Mouse (Mus musculus): ENCODE results near the gene Hcfc1. TPM values are rescaled to one million over a fixed set of nuclear protein-coding genes. Genes with fewer than 3 reads are reported as not detected.

The Hcfc1 gene
- polyA plus RNA-seq, 1 experiment from 2014 or later = 41.4 TPM

DNA sequence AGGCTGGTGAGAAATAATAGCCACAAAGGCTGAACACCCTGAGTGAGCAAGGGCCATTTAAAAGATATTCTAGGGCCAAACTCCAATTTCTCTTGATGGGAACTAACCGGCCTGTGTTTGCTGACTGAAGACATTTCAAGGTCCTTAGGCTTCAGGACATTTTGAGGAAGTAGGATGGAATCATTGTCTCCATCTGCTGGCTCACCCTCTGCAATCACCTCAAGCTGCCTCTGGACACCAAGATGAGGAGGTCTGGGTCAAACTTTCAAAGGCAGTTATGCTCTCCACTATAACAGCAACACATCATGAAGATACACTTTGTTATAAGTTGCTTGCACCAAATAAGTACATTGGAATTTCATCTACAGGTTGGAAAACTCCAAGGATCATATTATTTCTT lies 56.1 kb downstream of the Hcfc1 start:
- no peak for ATAC-seq (ENCODE audit: low FRiP score)
- Histone ChIP-seq H3K4me3 (replicated peaks) (no peak overlapping the region), H3K9ac (replicated peaks) (no peak overlapping the region), H3K36me3 (no peaks in the 10 kb centered on the region), H3K4me1 (0 out of 2 replicates have a peak, but pooled peaks cover 4% of the 10 kb centered on the region), H3K9me3 (replicated peaks) (no peaks in the 10 kb centered on the region), H3K27ac (replicated peaks) (no peak overlapping the region), H3K27me3 (replicated peaks) (no peaks in the 10 kb centered on the region), H3K4me2 (no peak overlapping the region)
- 90% methylated on average over 1 of the region's 1 CpGs for WGBS

DNA sequence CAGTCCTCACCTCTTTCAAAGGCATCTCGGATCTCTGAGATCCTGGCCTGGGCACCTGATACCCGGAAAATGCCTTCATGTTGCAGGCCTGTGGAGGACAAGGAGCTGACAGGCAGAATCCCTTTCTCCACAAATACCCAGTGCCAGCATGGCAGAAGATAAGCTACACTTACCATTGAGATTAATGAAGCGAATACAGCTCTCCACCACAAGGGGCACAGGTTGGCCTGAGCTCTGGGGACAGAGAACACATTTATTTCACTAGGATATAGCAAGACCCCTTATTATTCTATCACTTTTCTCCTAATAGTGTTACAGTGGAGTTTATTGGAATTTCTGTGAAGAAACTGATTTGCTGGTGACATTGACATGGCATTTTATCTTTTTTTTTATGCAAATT lies 68.2 kb downstream of the Hcfc1 start:
- Histone ChIP-seq H3K27me3 (replicated peaks) (no peaks in the 10 kb centered on the region), H3K9me3 (replicated peaks) (no peaks in the 10 kb centered on the region), H3K4me2 (no peak overlapping the region), H3K4me1 (no peaks in the 10 kb centered on the region), H3K9ac (replicated peaks) (no peak overlapping the region), H3K36me3 (no peaks in the 10 kb centered on the region), H3K27ac (replicated peaks) (no peak overlapping the region), H3K4me3 (replicated peaks) (no peak overlapping the region)
- WGBS = 77% methylated on average over 3 of the region's 3 CpGs
- no peak for ATAC-seq (ENCODE audit: low FRiP score)

DNA sequence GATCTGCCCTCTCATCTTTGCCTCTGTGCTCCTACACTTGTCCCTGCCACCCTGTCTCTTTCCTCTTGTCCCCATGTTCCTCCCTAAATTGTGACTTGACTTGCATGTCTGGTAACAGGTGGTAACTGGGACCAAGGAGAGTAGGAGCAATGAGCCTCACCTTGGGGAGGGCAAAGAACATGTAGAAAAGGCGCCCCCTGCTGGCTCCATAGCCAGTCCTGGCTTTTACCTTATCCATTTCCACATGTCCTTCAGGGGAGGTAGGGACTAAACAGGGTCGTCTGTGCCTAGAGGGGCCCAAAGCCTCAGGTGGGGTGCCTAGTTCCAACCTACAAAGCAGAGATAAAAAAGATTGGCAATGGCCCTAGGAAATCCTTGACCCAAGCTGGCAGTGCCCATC lies 70.4 kb downstream of the Hcfc1 start, which contains the start of gene L1cam:
Gene L1cam (minus strand): TSS at position 387 of the 400 bp plus-strand sequence.
- Histone ChIP-seq H3K4me3 (replicated peaks) (no peak within 1 kb of the TSS), H3K27ac (replicated peaks) (no peak within 1 kb of the TSS), H3K36me3 (no peaks in the 10 kb centered on the region), H3K9me3 (replicated peaks) (no peaks in the 10 kb centered on the region), H3K27me3 (replicated peaks) (no peaks in the 10 kb centered on the region), H3K4me2 (no peak within 1 kb of the TSS), H3K4me1 (no peaks in the 10 kb centered on the region), H3K9ac (replicated peaks) (no peak within 1 kb of the TSS)
- ATAC-seq (ENCODE audit: low FRiP score) = no peak
- WGBS = 30% methylated on average over 2 of the region's 2 CpGs

DNA sequence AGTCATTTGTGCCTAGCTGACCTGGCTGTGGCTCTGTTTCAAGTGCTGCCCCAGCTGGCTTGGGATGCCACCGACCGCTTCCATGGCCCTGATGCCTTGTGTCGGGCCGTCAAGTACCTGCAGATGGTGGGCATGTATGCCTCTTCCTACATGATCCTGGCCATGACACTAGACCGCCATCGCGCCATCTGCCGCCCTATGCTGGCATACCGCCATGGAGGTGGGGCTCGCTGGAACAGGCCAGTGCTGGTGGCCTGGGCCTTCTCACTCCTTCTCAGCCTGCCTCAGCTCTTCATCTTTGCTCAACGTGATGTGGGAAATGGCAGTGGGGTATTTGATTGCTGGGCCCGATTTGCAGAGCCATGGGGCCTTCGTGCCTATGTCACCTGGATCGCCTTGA lies 73.3 kb downstream of the Hcfc1 start:
- no peaks in the 10 kb centered on the region for H3K36me3 ChIP-seq
- no peak overlapping the region for H3K27ac ChIP-seq (replicated peaks)
- H3K4me3 ChIP-seq (replicated peaks) = no peak overlapping the region
- no peak overlapping the region for H3K4me2 ChIP-seq
- no peaks in the 10 kb centered on the region for H3K27me3 ChIP-seq (replicated peaks)
- H3K4me1 ChIP-seq = no peaks in the 10 kb centered on the region
- 89% methylated on average over 14 of the region's 14 CpGs for WGBS
- ATAC-seq (ENCODE audit: low FRiP score) = no peak
- no peak overlapping the region for H3K9ac ChIP-seq (replicated peaks)
- no peaks in the 10 kb centered on the region for H3K9me3 ChIP-seq (replicated peaks)

Other genes with a start within 250 kb of the Hcfc1 start
- gene Abcd1, start 249.8 kb downstream of the Hcfc1 start, polyA plus RNA-seq (2015; fragmentation: Nextera tagmentation; extraction: Ambion mirVana) = 13.6 and 15.5 TPM in 2 replicates
- gene Plxnb3, start 209.3 kb downstream of the Hcfc1 start, polyA plus RNA-seq (2015; fragmentation: Nextera tagmentation; extraction: Ambion mirVana) = 0.70 and 0.92 TPM in 2 replicates
- 3.6 and 4.8 TPM in 2 replicates for gene Srpk3, start 192.0 kb downstream of the Hcfc1 start, polyA plus RNA-seq (2015; fragmentation: Nextera tagmentation; extraction: Ambion mirVana)
- gene Idh3g, start 179.5 kb downstream of the Hcfc1 start, polyA plus RNA-seq (2015; fragmentation: Nextera tagmentation; extraction: Ambion mirVana) = 276 TPM in 2 replicates
- 158 and 163 TPM in 2 replicates for gene Ssr4, start 179.3 kb downstream of the Hcfc1 start, polyA plus RNA-seq (2015; fragmentation: Nextera tagmentation; extraction: Ambion mirVana)
- gene Pdzd4, start 141.4 kb downstream of the Hcfc1 start, polyA plus RNA-seq (2015; fragmentation: Nextera tagmentation; extraction: Ambion mirVana) = 3.6 and 4.5 TPM in 2 replicates
- 0.05 and 0.20 TPM in 2 replicates for gene Avpr2, start 74.3 kb downstream of the Hcfc1 start, polyA plus RNA-seq (2015; fragmentation: Nextera tagmentation; extraction: Ambion mirVana)
- 86.3 and 95.4 TPM in 2 replicates for gene L1cam, start 70.3 kb downstream of the Hcfc1 start, polyA plus RNA-seq (2015; fragmentation: Nextera tagmentation; extraction: Ambion mirVana)
- gene Arhgap4, start 44.5 kb downstream of the Hcfc1 start, polyA plus RNA-seq (2015; fragmentation: Nextera tagmentation; extraction: Ambion mirVana) = 3.9 and 6.3 TPM in 2 replicates
- gene Naa10, start 44.4 kb downstream of the Hcfc1 start, polyA plus RNA-seq (2015; fragmentation: Nextera tagmentation; extraction: Ambion mirVana) = 110 and 123 TPM in 2 replicates
- 10.4 and 24.7 TPM in 2 replicates for gene Renbp, start 35.5 kb downstream of the Hcfc1 start, polyA plus RNA-seq (2015; fragmentation: Nextera tagmentation; extraction: Ambion mirVana)
- gene Irak1, start 57.6 kb upstream of the Hcfc1 start, polyA plus RNA-seq (2015; fragmentation: Nextera tagmentation; extraction: Ambion mirVana) = 42.3 and 51.5 TPM in 2 replicates
- not detected in 2 replicates for gene Opn1mw, start 161.1 kb upstream of the Hcfc1 start, polyA plus RNA-seq (2015; fragmentation: Nextera tagmentation; extraction: Ambion mirVana)
- 11.2 and 11.7 TPM in 2 replicates for gene Mecp2, start 169.0 kb upstream of the Hcfc1 start, polyA plus RNA-seq (2015; fragmentation: Nextera tagmentation; extraction: Ambion mirVana)
- not detected in 2 replicates for gene Tex28, start 201.5 kb upstream of the Hcfc1 start, polyA plus RNA-seq (2015; fragmentation: Nextera tagmentation; extraction: Ambion mirVana)
- 0.08 and 0.09 TPM in 2 replicates for gene Tktl1, start 210.9 kb upstream of the Hcfc1 start, polyA plus RNA-seq (2015; fragmentation: Nextera tagmentation; extraction: Ambion mirVana)

Data from neural tube, embryonic 15.5 days (tissue).